Mouse (Mus musculus): ENCODE measurements around the gene Gripap1.

Gripap1 gene

DNA sequence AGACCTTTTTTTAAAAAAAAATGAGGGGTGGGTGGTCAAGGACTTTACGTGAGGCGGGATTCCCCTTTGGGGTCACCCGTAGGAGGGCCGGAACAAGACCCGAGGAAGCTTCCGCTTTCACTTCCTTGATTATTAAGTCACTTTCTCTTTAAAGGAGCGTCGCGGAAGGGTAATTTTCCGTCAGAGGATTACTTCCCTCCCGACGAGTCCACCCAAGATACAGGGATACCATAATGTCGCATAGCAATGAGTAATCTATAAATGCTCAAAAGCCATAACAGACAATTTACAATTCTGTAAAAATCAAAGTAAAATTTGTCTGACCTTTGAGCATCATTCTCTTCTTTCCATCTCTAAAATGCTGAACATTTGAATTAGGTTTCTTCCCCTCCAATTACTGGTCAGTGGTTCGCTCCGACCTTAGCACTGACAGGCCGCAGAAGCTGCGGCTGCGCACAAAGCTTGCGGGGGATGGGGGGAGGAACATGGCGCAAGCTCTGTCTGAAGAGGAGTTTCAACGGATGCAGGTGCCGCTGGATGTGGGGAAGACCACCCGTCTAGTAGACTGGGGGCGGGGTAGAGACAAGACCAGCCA is at the start of gene Gripap1:
TSS of gene Gripap1 (plus strand) at position 224 of the 595 bp plus-strand sequence.
- peak; percentile 92 for DNase-seq (ENCODE audit: low read depth, low spot score)

DNA sequence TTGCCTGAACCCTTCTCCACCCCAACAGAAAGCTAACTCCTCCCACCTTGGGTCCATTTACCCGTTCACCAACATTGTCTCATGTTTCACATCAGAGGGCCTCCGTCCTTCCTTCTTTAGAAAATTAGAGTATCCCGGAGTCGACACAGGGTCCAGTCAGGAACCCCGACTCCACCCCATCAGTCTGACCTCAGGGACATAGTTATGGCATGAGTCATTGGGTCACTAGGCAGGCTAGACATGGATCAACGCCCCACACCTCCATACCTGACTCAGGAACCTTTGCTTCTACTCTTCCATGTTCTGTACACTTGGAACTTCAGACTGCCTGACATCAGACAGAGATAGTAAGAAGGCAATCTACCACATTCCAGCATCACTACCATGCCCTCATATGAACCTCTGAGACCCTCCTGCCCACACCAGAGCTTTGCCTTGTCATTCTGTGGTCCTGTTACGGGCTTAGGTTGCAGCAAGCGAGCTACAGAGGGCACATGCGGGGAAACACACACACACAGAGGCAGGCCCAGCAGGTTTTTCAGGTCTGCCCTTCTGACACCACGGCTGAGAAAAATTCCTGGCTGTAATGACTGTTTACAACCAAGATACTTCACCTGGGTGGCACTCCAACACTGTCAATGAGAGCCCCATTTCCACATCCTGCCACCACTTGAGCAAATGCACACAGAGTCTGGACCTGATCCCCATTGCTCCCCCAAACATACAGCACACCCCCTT is 49.3 kb upstream of the Gripap1 start:
- no peak for DNase-seq (ENCODE audit: low read depth, low spot score)

DNA sequence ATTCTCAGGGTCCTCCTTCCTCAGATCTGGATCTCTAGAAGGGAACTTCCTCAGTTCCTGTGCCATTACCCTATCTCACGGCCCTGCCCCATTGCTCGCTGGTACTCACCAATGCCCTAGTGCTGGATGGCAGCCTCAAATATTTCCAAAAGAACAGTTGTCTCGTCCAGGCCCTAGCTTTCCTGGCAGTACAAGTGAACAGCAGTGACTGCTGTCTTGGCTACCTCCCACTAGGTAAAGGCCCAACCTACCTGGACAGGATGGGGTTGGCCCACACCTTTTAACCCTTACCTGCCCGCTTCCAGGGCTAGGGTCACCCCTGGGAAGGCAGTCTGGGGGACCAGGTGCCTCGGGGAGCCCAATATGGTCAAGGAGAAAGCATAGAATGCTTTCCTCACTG is 48.5 kb upstream of the Gripap1 start:
- DNase-seq (ENCODE audit: low read depth, low spot score), result no peak

DNA sequence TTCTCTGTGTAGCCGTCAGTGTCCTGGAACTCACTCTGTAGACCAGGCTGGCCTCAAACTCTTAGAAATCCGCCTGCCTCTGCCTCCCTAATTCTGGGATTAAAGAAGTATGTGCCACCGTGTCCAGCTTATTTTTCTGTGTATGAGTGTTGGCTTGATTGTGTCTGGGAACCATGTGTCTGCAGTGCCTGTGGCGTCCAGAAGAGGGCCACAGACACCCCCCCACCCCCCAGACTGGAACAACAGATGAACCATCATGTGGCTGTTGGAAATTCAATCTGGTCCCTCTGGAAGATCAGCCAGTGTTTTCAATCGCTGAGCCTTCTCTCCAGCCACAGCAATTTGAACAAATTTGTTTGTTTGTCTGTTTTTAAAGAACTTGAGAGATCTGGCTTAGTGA is 46.1 kb upstream of the Gripap1 start:
- DNase-seq (ENCODE audit: low read depth, low spot score), result no peak

DNA sequence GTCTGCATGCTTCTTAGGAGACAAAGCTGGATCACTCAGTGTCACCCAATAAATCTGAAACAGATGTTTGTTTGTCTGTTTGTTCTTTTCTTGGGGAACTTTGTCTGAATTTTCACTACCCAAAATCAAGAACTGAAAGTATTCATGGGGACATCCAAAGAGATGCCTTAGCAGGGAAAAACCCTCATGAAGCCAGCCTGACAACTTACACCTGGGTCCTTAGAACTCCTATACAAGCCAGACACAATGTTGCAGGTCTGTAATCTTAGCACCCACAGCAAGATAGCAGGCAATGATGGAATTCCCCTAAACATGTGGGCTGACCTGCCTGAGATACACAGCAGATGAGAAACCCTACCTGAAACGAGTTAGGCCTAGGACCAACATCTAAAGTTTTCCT is 44.6 kb upstream of the Gripap1 start:
- DNase-seq (ENCODE audit: low read depth, low spot score), result no peak

DNA sequence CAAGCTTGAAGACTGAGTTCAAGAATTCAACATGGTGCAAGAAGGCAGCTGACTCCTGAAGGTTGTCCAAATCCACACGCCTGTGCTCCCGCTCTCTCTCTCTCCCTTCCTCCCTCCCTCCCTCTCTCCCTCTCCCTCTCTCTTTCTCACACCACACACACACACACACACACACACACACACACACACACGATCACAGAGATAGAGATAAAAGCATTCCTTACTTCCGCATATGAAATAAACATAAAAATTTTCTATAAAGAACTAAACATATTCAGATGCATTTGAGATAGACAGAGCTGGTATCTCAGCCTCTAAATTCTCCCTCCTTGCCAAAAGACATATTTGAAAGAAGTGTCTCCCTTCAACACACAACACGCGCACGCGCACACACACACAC is 44.1 kb upstream of the Gripap1 start:
- DNase-seq (ENCODE audit: low read depth, low spot score), result no peak

DNA sequence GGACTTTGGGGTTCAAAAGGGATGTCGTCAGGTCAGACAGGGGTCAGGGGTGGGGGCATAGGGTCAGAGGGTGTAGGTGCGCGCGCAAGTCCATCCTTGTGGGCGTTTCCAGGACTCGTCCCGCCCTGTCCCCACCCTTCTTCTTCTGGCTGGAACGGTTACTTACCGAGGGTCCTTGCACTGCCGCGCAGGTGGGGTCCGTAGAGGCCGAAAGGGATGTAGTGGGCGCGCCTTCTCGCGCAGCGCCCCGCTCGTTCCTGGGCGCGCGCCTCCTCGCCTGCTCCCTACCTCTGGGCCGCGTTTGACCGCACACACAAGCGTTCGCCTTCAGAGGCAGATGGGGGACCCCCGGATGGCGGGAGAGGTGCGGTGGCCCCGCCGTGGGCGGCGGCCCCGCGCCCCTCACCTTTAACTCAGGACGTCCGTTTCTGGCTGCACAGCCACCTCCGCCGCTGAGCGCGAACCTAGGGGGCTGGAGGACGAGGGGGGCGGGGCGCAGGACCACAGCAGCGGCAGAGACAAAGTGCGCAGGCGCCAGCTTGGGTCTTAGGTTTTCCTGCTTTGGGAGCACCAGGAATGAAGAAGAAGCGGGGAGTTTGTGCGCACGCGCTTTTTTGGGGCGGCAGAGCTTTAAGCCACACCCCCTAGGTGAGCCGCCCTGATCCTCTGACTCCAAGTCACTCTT is 39.0 kb upstream of the Gripap1 start, which contains the start of gene Ccdc120:
TSS of gene Ccdc120 (minus strand) at position 474 of the 685 bp plus-strand sequence.
- no peak for DNase-seq (ENCODE audit: low read depth, low spot score)

DNA sequence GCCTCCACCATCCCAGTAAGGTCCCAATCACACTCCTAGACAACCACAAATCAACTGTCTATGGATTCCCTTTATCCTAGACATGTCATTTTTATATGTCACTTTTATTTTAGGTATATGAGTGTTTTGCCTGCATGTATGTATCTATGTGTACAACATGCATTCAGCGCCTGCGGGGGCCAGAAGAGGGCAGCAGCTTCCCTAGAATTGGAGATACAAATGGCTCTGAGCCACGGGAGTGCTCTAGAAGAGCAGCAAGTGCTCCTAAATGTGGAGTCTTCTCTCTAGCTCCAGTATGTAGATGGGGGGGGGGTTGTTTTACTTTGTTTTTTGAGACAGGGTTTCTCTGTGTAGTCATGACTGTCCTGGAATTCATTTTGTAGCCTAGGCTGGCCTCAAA is 35.9 kb upstream of the Gripap1 start:
- peak; percentile 10 for DNase-seq (ENCODE audit: low read depth, low spot score)

DNA sequence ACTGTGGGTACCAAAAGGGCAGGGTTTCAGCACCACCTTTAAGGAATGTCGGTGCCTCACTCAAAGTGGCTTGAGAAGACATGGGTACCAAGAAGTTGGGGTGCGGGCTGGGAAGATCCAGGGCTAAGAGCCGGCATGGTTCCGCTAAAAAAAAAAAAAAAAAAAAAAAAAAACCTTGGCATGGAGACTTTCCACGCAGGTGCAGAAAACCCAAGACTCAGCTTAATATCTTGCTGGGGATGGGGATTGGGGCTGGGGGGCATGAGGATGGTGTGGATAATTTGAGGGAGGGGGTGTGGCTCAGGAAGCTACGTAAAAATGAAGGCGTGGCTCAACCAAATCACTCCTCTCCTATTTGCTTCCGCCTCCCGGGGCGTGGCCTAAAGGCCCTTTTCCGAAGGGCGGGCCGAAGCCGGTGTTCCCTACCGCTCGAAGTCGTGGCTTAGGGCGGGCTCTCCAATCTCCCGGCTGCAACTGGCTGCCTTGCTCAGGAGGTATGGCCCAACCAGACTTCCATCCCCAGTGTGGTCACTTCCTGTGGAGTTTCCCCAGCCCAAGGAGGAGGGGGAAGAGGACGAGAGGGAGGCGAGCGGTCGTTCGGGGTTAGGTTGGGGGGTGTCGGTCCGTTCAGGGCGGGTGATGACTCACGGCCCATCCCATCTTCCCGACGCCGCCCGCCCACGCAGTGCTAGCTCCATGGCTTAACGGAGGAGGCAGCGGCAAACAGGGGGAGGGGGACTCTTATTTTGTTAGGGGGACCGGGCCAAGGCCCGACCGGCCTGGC is 27.2 kb upstream of the Gripap1 start, which contains the start of gene Tfe3:
TSS of gene Tfe3 (plus strand) at position 424 of the 784 bp plus-strand sequence.
- peak; percentile 94 for DNase-seq (ENCODE audit: low read depth, low spot score)

DNA sequence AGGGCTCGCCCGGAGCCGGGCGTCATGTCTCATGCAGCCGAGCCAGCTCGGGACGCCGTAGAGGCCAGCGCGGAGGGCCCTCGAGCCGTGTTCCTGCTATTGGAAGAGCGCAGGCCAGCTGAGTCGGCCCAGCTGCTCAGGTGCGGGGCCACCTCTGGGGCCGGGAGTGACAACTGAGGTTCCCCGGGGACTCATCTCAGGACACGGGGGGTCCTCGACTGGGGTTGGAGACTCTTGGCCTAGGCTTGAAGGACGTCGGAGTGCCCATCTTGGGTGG is 26.7 kb upstream of the Gripap1 start:
- DNase-seq (ENCODE audit: low read depth, low spot score), result no peak

DNA sequence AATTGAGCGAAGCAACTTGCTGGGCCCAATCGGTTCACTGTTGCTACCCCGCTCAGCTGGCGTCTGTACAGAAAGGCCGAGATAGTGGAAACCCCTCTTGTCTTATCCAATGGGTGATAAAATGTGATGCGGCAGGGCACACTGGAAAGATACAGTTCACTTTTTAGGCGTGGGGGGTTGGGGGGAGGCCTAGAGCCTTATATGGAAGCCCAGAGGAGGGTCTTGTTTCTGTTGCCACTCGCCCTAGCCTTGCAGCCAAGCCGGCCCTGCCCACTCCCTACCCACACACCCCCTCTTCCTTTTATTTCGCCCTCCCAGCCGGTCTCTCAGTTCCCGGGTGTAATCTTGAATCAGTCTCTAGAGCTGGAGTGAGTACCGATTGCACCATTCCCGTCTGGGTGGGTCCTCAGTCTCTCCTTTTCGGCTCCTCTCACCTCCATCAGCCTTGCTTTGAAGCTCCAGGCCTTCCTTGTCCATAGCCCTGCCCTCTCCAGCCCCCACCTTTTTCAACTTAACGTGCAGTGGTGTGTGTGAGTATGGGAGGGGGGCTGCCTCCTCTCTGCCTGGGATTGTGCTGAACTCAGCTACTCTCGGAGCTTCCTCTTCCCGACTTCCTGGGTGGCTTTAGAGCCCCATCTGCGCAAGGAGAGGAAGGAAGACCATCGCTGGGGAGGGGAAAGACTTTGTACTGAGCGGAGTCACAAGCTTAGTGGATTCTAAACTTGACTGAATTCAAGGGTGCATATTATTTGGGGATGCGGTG is 25.8 kb upstream of the Gripap1 start:
- DNase-seq (ENCODE audit: low read depth, low spot score), result peak; percentile 37

DNA sequence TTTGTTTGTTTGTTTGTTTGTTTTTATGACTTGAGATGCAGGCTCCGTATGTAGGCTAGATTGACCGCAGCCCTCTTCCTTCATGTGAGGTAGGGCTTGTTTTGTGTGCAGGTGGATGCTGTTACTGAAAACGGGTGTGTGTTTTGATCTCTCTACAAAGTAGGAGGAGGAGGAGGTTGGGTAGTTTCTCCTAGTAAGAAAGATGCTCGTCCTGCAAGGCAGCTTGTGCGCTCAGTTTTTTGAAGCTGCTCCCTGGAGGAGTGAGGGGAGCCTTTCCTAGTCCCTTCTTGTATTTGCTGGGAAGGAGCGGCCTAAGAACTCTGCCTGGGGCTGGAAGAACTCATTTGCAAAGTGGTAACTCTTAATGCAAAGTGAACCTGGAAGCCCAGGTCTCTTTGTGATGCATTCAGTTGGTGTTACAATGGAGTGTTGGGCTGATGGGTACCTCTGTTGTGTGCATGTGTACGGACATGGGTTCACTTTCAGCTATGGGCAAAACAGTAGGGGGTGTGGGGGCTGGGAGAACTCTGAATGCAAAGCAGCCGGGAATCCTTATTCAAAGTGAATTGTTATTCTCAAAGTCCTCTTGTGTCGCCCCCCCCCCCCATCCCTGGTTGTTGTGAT is 24.8 kb upstream of the Gripap1 start:
- DNase-seq (ENCODE audit: low read depth, low spot score), result peak; percentile 5

DNA sequence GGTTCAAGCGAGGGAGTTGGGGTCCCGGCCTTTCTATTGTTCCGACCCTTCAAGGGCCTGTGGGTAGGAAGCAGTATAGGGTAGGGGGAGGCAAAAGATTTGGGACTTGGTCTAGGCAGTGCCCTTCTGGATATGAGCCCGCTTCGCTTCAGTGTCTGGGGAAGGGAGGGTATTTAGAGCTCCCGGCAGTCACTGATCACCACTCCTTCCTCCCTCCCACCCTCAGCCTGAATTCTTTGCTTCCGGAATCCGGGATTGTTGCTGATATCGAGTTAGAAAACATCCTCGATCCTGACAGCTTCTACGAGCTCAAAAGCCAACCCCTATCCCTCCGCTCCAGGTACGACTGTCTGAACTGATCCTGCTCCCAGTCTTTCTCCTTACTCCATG is 24.3 kb upstream of the Gripap1 start:
- no peak for DNase-seq (ENCODE audit: low read depth, low spot score)

DNA sequence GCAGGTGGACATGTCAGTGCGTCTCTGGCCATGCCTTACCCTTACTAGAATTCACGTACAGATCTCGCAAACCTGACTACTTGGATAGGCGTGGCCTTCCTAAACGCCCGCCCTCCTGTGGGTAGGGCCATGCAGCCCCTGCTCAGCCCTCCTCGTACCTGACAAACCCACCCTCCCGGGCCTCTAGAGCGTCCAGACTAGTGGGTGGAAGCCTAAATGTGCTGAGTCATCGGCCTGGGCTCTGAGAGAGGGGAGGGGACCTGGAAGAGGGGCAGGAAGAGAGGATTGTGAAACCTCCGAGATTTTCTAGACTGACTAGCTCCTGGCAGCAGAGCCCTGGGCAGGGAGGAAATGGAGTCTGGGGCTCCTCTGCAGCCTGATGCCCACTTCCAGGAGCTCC is 23.8 kb upstream of the Gripap1 start:
- no peak for DNase-seq (ENCODE audit: low read depth, low spot score)

DNA sequence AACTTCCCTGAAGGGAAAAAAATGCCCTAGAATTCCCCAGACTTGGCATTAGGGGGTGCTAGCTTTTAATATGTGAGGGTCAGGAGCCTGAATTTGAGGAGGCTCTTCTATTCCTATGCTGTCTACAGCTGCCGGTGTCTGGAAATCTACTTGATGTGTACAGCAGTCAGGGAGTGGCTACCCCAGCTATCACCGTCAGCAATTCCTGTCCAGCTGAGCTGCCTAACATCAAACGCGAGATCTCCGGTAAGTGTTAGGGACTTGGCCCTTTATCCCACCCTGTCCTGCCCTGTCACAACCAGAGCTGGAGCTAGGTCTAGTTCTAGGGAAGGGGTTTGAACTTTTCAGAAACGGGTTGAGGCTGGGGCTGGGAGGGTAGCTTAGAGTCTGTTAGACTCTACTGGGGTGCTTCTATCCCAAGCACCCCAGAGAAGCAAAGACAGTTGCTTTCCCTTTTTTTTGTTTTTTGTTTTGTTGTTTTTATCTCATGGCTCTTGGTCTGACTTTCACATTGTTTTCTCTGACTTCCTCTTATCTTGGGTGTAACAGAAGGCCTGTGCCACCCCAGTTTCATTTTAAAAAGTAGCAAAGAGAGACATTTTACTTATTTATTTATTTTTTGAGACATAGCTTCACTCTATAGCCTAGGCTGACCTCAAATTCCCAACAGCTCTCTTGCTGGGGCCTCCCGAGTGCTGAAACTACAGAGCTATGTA is 20.1 kb upstream of the Gripap1 start:
- DNase-seq (ENCODE audit: low read depth, low spot score), result no peak

DNA sequence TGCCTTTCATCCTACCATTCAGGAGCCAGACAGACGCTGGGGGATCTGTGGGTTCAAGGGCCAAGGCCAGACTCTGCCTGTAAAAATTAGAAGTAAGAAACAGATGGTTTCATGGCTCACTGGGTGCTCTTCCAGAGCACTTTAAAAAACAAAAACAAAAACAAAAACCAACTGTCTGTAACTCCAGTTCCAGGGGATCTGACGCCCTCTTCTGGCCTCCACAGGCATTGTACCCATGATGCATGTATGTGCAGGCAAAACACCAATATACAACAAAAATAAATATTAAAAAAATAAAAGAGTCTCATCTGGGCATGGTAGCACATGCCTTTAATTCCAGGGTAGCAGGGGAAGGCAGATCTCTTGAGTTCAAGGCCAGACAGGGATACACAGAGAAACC is 16.8 kb upstream of the Gripap1 start:
- peak; percentile 16 for DNase-seq (ENCODE audit: low read depth, low spot score)

DNA sequence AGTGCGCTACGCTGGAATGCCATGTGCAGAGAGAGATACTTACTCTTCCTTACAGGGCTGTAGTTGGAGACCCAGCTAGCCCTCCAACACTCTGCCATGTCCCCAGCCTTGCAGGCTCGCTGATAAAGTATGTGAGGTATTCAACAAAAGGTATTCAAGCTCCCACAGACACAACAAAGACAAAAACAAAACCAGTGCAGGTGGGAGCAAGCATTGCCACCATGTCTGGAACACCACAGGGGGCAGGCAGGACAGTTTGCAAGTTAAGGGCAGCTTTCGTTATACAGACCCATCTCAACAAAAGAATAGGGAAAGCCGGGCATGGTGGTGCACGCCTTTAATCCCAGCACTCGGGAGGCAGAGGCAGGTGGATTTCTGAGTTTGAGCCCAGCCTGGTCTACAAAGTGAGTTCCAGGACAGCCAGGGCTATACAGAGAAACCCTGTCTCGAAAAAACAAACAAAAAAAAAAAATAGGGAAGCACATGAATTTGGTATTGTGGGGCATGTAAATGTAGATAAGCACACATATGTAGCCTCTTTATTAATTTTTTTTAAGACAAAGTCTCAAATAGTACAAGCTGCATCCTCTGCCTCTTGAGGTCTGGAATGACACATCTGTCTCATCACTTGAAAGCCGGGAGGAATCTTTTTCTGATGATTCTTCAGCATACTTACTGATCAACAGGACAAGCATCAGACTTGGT is 13.9 kb upstream of the Gripap1 start:
- no peak for DNase-seq (ENCODE audit: low read depth, low spot score)

DNA sequence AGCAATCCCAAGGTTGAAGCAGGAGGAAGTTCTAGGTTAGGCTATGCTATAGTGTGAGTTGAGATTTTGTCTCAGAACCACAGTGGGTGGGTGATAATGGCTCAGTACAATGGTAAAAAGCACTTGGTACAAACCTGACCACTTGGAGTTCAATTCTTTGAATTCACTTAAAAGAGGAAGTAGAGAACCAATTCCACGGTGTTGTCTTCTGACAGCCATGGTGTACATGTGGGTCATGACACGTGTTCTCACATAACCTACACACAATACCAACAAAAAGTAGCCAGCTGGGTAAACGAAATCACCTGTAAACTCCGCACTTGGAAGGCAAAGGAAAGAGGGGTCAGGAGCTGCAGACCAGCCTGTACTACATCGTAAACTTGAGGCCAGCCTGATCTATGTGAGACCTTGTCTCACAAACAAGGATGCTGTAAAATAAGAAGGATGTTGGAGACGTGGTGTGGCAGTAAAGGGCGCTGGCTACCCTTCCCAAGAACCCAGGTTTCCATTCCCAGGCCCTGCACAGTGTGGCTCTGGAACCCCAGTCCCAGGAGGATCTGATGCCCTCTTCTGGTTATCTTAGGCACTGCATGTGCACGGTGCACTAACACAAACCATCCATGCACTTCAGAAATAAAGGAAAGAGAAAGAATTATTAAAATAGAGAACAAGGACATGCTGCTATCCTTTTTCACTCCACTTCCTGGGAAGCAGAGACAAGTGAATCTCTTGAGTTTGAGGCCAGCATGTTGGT is 13.1 kb upstream of the Gripap1 start:
- DNase-seq (ENCODE audit: low read depth, low spot score), result peak; percentile 38

All from CD4-positive helper T cell, adult 2 months (primary cell).